Mouse (Mus musculus): ENCODE results near the gene Pkd2l1. TPM values are rescaled to one million over a fixed set of nuclear protein-coding genes. Genes with fewer than 3 reads are reported as not detected.

Gene Pkd2l1
- polyA plus RNA-seq (2012; rRNA removed; ENCODE audit: low replicate concordance): 0.04 and 0.14 TPM in 2 replicates

GRCm38 (mm10) chr19:44192342-44192741, at the start of gene Pkd2l1:
Pkd2l1 (minus strand) TSS chr19:44192442.

GRCm38 (mm10) chr19:44203015-44203564, 10.8 kb upstream of the Pkd2l1 start, which contains the start of gene Scd3:
Scd3 (plus strand) TSS chr19:44203269.

GRCm38 (mm10) chr19:44145702-44146567, 46.3 kb downstream of the Pkd2l1 start, which contains the start of gene Bloc1s2:
Bloc1s2 (minus strand) TSS chr19:44146446.

GRCm38 (mm10) chr19:44135072-44135959, 56.9 kb downstream of the Pkd2l1 start, which contains the start of gene Cwf19l1:
Cwf19l1 (minus strand) TSS chr19:44135876.

GRCm38 (mm10) chr19:44106831-44107660, 85.2 kb downstream of the Pkd2l1 start, which contains the start of gene Chuk:
Chuk (minus strand) TSS chr19:44107480.

Other genes starting within 250 kb of the Pkd2l1 start
- gene Cpn1, start 205.9 kb downstream of the Pkd2l1 start, polyA plus RNA-seq (2012; rRNA removed; ENCODE audit: low replicate concordance): 0.06 and 0.73 TPM in 2 replicates
- 0.42 and 0.80 TPM in 2 replicates for gene Cyp2c23, start 163.2 kb downstream of the Pkd2l1 start, polyA plus RNA-seq (2012; rRNA removed; ENCODE audit: low replicate concordance)
- 12.0 and 13.8 TPM in 2 replicates for gene Erlin1, start 122.7 kb downstream of the Pkd2l1 start, polyA plus RNA-seq (2012; rRNA removed; ENCODE audit: low replicate concordance)
- 17.4 and 20.3 TPM in 2 replicates for gene Chuk, start 85.0 kb downstream of the Pkd2l1 start, polyA plus RNA-seq (2012; rRNA removed; ENCODE audit: low replicate concordance)
- 9.1 and 11.1 TPM in 2 replicates for gene Cwf19l1, start 56.6 kb downstream of the Pkd2l1 start, polyA plus RNA-seq (2012; rRNA removed; ENCODE audit: low replicate concordance)
- 13.2 and 24.5 TPM in 2 replicates for gene Bloc1s2, start 46.0 kb downstream of the Pkd2l1 start, polyA plus RNA-seq (2012; rRNA removed; ENCODE audit: low replicate concordance)
- gene Scd3, start 10.8 kb upstream of the Pkd2l1 start, polyA plus RNA-seq (2012; rRNA removed; ENCODE audit: low replicate concordance): 0.27 and 0.32 TPM in 2 replicates
- 301 and 417 TPM in 2 replicates for gene Scd2, start 101.2 kb upstream of the Pkd2l1 start, polyA plus RNA-seq (2012; rRNA removed; ENCODE audit: low replicate concordance)
- gene Scd4, start 140.7 kb upstream of the Pkd2l1 start, polyA plus RNA-seq (2012; rRNA removed; ENCODE audit: low replicate concordance): 0.24 and 0.55 TPM in 2 replicates
- gene Scd1, start 215.4 kb upstream of the Pkd2l1 start, polyA plus RNA-seq (2012; rRNA removed; ENCODE audit: low replicate concordance): 11,739 and 20,741 TPM in 2 replicates

All from subcutaneous adipose tissue, adult 2 months (tissue).